Mouse (Mus musculus) CD4-positive, CD25-positive, alpha-beta regulatory T cell, adult 4 months (primary cell): Measurements from ENCODE around the gene Hfm1. TPM values are rescaled to one million over a fixed set of nuclear protein-coding genes. Genes with fewer than 3 reads are reported as not detected.

Experiments
- ATAC-seq: one replicate; pipeline ENCODE4 v1.8.0; 2017
- polyA plus RNA-seq, 2 experiments: library from polyadenylated mRNA; unstranded; fragments of 100-300 nt; shearing (Covaris generic); gene quantifications; one replicate each; pipeline ENCODE4 v1.2.1; 2017

The Hfm1 gene
- polyA plus RNA-seq, 2 experiments from 2014 or later: not detected

- ATAC-seq: no peak
Observed at GRCm38 (mm10) chr5:106833025-106833424, 93.1 kb downstream of the Hfm1 start.

- ATAC-seq: no peak
Observed at GRCm38 (mm10) chr5:106831401-106831800, 94.7 kb downstream of the Hfm1 start.

GRCm38 (mm10) chr5:106830775-106831174 is 95.3 kb downstream of the Hfm1 start:
- ATAC-seq: no peak

GRCm38 (mm10) chr5:106826740-106827139 is 99.4 kb downstream of the Hfm1 start:
- no peak for ATAC-seq

GRCm38 (mm10) chr5:106826044-106826443 is 100.1 kb downstream of the Hfm1 start:
- ATAC-seq: no peak

- ATAC-seq: peak; percentile 82
Observed at GRCm38 (mm10) chr5:106825301-106825853, 100.7 kb downstream of the Hfm1 start.

GRCm38 (mm10) chr5:106824716-106825115 is 101.4 kb downstream of the Hfm1 start:
- no peak for ATAC-seq

- no peak for ATAC-seq
Observed at GRCm38 (mm10) chr5:106819630-106820029, 106.5 kb downstream of the Hfm1 start.

GRCm38 (mm10) chr5:106815923-106816654 is 110.0 kb downstream of the Hfm1 start:
- no peak for ATAC-seq

- ATAC-seq: no peak
Observed at GRCm38 (mm10) chr5:106814611-106815010, 111.5 kb downstream of the Hfm1 start.

GRCm38 (mm10) chr5:106803094-106803493 is 123.0 kb downstream of the Hfm1 start:
- peak; percentile 60 for ATAC-seq

- peak; percentile 84 for ATAC-seq
Observed at GRCm38 (mm10) chr5:106801886-106802798, 124.0 kb downstream of the Hfm1 start.

- ATAC-seq: no peak
Observed at GRCm38 (mm10) chr5:106801215-106801863, 124.8 kb downstream of the Hfm1 start.

- ATAC-seq: no peak
Observed at GRCm38 (mm10) chr5:106797896-106798295, 128.2 kb downstream of the Hfm1 start.

GRCm38 (mm10) chr5:106791241-106791572 is 134.9 kb downstream of the Hfm1 start:
- no peak for ATAC-seq

- no peak for ATAC-seq
Observed at GRCm38 (mm10) chr5:106790496-106791240, 135.5 kb downstream of the Hfm1 start.

Other genes starting within 250 kb of the Hfm1 start
- 10 to 100 TPM; 36.7 to 52.0 TPM for gene Zfp644, start 229.0 kb downstream of the Hfm1 start, polyA plus RNA-seq
- 10 to 100 TPM; 19.1 to 23.9 TPM for gene Cdc7, start 38.0 kb upstream of the Hfm1 start, polyA plus RNA-seq